Mouse (Mus musculus): ENCODE results near the gene Klf13. TPM values are rescaled to one million over a fixed set of nuclear protein-coding genes. Genes with fewer than 3 reads are reported as not detected.

Klf13 gene
- 29.4 and 32.6 TPM in 2 replicates for total RNA-seq (2015; ENCODE audit: low replicate concordance)
- total RNA-seq (2017; ENCODE audit: low replicate concordance) = 16.7 and 36.9 TPM in 2 replicates

GRCm38 (mm10) chr7:63938914-63939396 lies at the start of gene Klf13:
TSS of gene Klf13 (minus strand) at chr7:63938915.
- peak; percentile 78 for ATAC-seq (replicated peaks; ENCODE audit: low FRiP score, poor library complexity, severe bottlenecking)

- ATAC-seq (replicated peaks; ENCODE audit: low FRiP score, poor library complexity, severe bottlenecking) = no peak
Measured at GRCm38 (mm10) chr7:63988391-63988790, 49.7 kb upstream of the Klf13 start.

GRCm38 (mm10) chr7:63986407-63987182 lies 47.9 kb upstream of the Klf13 start:
- ATAC-seq (replicated peaks; ENCODE audit: low FRiP score, poor library complexity, severe bottlenecking) = no peak

- ATAC-seq (replicated peaks; ENCODE audit: low FRiP score, poor library complexity, severe bottlenecking) = no peak
Measured at GRCm38 (mm10) chr7:63985696-63986406, 47.1 kb upstream of the Klf13 start.

GRCm38 (mm10) chr7:63985266-63985665 lies 46.6 kb upstream of the Klf13 start:
- ATAC-seq (replicated peaks; ENCODE audit: low FRiP score, poor library complexity, severe bottlenecking) = no peak

GRCm38 (mm10) chr7:63984329-63984728 lies 45.6 kb upstream of the Klf13 start:
- ATAC-seq (replicated peaks; ENCODE audit: low FRiP score, poor library complexity, severe bottlenecking) = no peak

- ATAC-seq (replicated peaks; ENCODE audit: low FRiP score, poor library complexity, severe bottlenecking) = no peak
Measured at GRCm38 (mm10) chr7:63977631-63978030, 38.9 kb upstream of the Klf13 start.

- ATAC-seq (replicated peaks; ENCODE audit: low FRiP score, poor library complexity, severe bottlenecking) = no peak
Measured at GRCm38 (mm10) chr7:63970986-63971385, 32.3 kb upstream of the Klf13 start.

- ATAC-seq (replicated peaks; ENCODE audit: low FRiP score, poor library complexity, severe bottlenecking) = no peak
Measured at GRCm38 (mm10) chr7:63969941-63970340, 31.2 kb upstream of the Klf13 start.

GRCm38 (mm10) chr7:63965635-63966418 lies 27.1 kb upstream of the Klf13 start:
- no peak for ATAC-seq (replicated peaks; ENCODE audit: low FRiP score, poor library complexity, severe bottlenecking)

GRCm38 (mm10) chr7:63965135-63965534 lies 26.4 kb upstream of the Klf13 start:
- ATAC-seq (replicated peaks; ENCODE audit: low FRiP score, poor library complexity, severe bottlenecking) = peak; percentile 74

GRCm38 (mm10) chr7:63964121-63964520 lies 25.4 kb upstream of the Klf13 start:
- ATAC-seq (replicated peaks; ENCODE audit: low FRiP score, poor library complexity, severe bottlenecking) = no peak

GRCm38 (mm10) chr7:63963632-63964031 lies 24.9 kb upstream of the Klf13 start:
- no peak for ATAC-seq (replicated peaks; ENCODE audit: low FRiP score, poor library complexity, severe bottlenecking)

- ATAC-seq (replicated peaks; ENCODE audit: low FRiP score, poor library complexity, severe bottlenecking) = no peak
Measured at GRCm38 (mm10) chr7:63957872-63958640, 19.3 kb upstream of the Klf13 start.

GRCm38 (mm10) chr7:63956981-63957713 lies 18.4 kb upstream of the Klf13 start:
- no peak for ATAC-seq (replicated peaks; ENCODE audit: low FRiP score, poor library complexity, severe bottlenecking)

GRCm38 (mm10) chr7:63956138-63956823 lies 17.6 kb upstream of the Klf13 start:
- ATAC-seq (replicated peaks; ENCODE audit: low FRiP score, poor library complexity, severe bottlenecking) = peak; percentile 93

GRCm38 (mm10) chr7:63955440-63955839 lies 16.7 kb upstream of the Klf13 start:
- 0 out of 2 replicates have a peak, but pooled peaks have one; percentile 5 for ATAC-seq (replicated peaks; ENCODE audit: low FRiP score, poor library complexity, severe bottlenecking)
